Mouse (Mus musculus) c-Kit-positive CD71-positive TER-119-negative erythroid progenitor cells, embryonic 14.5 days (primary cell): Measurements from ENCODE around the gene Trim29.

Experiments
- DNase-seq: peaks from one replicate; pipeline ENCODE4 v3.0.0-alpha.2; 2013; ENCODE audit warnings: low read depth

Gene Trim29

GRCm38 (mm10) chr9:43315320-43315950 is 4.8 kb downstream of the Trim29 start:
- DNase-seq: no peak

GRCm38 (mm10) chr9:43316466-43316865 is 5.8 kb downstream of the Trim29 start:
- no peak for DNase-seq

- no peak for DNase-seq
Observed at GRCm38 (mm10) chr9:43318661-43319060, 8.0 kb downstream of the Trim29 start.

- DNase-seq: no peak
Observed at GRCm38 (mm10) chr9:43321951-43322350, 11.3 kb downstream of the Trim29 start.

- no peak for DNase-seq
Observed at GRCm38 (mm10) chr9:43322666-43323065, 12.0 kb downstream of the Trim29 start.

GRCm38 (mm10) chr9:43325486-43325885 is 14.8 kb downstream of the Trim29 start:
- DNase-seq: no peak

- DNase-seq: no peak
Observed at GRCm38 (mm10) chr9:43326015-43326631, 15.5 kb downstream of the Trim29 start.

GRCm38 (mm10) chr9:43327182-43328129 is 16.8 kb downstream of the Trim29 start:
- DNase-seq: no peak

GRCm38 (mm10) chr9:43330426-43330825 is 19.8 kb downstream of the Trim29 start:
- no peak for DNase-seq

- no peak for DNase-seq
Observed at GRCm38 (mm10) chr9:43331476-43332471, 21.1 kb downstream of the Trim29 start.

- DNase-seq: no peak
Observed at GRCm38 (mm10) chr9:43334476-43334875, 23.8 kb downstream of the Trim29 start.

- no peak for DNase-seq
Observed at GRCm38 (mm10) chr9:43337636-43338035, 27.0 kb downstream of the Trim29 start.

- no peak for DNase-seq
Observed at GRCm38 (mm10) chr9:43338067-43338466, 27.4 kb downstream of the Trim29 start.

- DNase-seq: peak; percentile 23
Observed at GRCm38 (mm10) chr9:43339614-43340020, 29.0 kb downstream of the Trim29 start.

- no peak for DNase-seq
Observed at GRCm38 (mm10) chr9:43350089-43350488, 39.4 kb downstream of the Trim29 start.

GRCm38 (mm10) chr9:43351015-43351414 is 40.4 kb downstream of the Trim29 start:
- no peak for DNase-seq

- no peak for DNase-seq
Observed at GRCm38 (mm10) chr9:43357011-43357410, 46.4 kb downstream of the Trim29 start.

- DNase-seq: no peak
Observed at GRCm38 (mm10) chr9:43358591-43359323, 48.1 kb downstream of the Trim29 start.

- no peak for DNase-seq
Observed at GRCm38 (mm10) chr9:43368781-43369180, 58.1 kb downstream of the Trim29 start.

- no peak for DNase-seq
Observed at GRCm38 (mm10) chr9:43383871-43384270, 73.2 kb downstream of the Trim29 start.

- DNase-seq: no peak
Observed at GRCm38 (mm10) chr9:43384400-43384799, 73.8 kb downstream of the Trim29 start.
